Mouse (Mus musculus) cerebellum, adult 2 months (tissue): ENCODE results near the gene Smim20.

Source experiments
- CTCF ChIP-seq: fragments of 200-500 bp; IDR thresholded peaks from 2 replicates; pipeline ENCODE4 v1.5.1; 2011; ENCODE audit warnings: low read depth, mild to moderate bottlenecking, control low read depth, low read length, moderate library complexity, borderline replicate concordance; ENCODE audit not compliant: insufficient read depth
- POLR2A ChIP-seq: fragments of 200-500 bp; IDR thresholded peaks from 2 replicates; pipeline ENCODE4 v1.6.1; 2011; ENCODE audit warnings: low read length, control low read depth, borderline replicate concordance; ENCODE audit not compliant: insufficient read depth

- no peak for TF ChIP-seq POLR2A
- no peak for TF ChIP-seq CTCF
Measured at GRCm38 (mm10) chr5:53269799-53270198, 2.9 kb downstream of the Smim20 start.
